Mouse (Mus musculus) CD4-positive, CD25-positive, alpha-beta regulatory T cell, adult 4 months (primary cell): Measurements from ENCODE around the gene Ptprg. TPM values are rescaled to one million over a fixed set of nuclear protein-coding genes. Genes with fewer than 3 reads are reported as not detected.
"Not testable (repeated sequence)": the region's sequence is repeated elsewhere in the genome, so short reads cannot be mapped to it uniquely, and the experiment has no call there.

Experiments
- ATAC-seq: one replicate; pipeline ENCODE4 v1.8.0; 2017
- polyA plus RNA-seq, 2 experiments: library from polyadenylated mRNA; unstranded; fragments of 100-300 nt; shearing (Covaris generic); gene quantifications; one replicate each; pipeline ENCODE4 v1.2.1; 2017

The Ptprg gene
- polyA plus RNA-seq, 2 experiments from 2014 or later, result not detected

DNA sequence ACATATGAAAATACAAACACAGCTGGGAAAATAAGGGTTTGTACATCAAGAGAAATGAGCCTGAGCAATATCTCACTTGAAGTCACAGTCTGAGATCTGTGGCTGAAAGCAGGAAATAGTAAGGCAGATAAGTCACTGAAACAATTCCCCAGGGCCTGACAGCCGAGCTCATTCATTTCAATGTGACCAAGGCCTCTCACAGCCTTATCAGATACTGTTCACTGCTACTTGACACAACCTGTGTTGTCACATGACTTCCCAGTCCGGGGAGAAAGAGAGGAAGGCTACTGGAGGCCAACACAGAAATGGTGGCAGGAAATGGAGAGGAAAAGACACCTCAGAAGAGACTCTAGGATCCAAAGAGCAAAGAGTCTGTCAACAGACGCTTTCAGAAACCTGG lies 430.8 kb downstream of the Ptprg start:
- no peak for ATAC-seq

DNA sequence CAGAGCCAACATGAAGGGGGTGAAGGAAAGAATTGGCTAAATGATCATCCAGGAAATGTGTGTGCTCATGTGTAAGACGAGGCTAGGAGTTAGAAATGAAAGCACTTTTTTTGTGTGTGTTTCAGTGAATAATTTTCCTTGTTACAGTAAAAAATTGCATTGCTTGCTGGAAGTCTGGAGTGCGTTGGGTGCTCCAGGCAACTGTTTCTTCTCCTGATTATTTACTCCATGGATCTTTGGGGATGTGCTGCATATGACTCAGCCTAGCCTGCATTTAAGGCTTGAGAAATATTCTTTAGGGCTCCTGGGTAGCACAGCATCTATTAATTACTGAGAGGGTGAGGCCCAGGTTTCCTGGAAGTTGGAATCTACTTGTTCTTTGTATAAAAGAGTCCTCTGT lies 435.6 kb downstream of the Ptprg start:
- ATAC-seq, result no peak

DNA sequence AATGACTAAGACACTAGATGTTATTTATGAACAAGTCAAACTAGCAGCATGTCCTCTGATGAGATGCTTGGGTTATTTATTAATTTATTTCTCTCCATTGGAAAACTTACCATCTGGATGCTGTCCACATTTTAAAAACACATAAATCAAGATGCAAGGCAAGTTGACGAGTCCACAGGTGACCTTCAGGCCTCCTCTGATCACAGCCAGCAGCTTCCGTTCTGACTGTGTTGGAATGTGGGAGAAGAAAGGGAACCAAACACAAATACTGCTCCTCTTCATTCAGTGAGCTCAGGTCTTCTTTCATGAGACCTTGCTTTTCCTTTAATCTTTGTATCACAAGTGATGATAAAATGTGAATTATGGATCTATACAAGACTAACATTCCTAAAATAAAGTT lies 437.8 kb downstream of the Ptprg start:
- ATAC-seq, result no peak

DNA sequence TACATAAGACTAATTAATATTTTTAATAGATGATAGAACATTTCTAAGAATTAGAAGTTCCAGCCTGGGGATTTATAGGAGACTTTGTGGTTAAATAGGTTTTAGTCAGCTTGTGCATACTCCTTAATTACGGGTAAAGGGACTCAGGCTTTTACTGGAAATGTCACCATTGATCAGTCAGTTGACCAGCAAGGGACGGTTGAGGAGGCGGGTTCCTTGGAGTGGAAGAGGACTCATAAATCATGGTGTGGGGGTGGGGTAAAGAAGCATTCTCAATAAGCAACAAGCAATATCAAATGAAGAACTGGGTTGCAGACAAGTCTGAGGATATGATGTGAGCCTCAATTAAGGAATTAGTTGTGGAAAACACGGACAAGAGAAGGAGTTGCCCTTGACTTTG lies 438.8 kb downstream of the Ptprg start:
- no peak for ATAC-seq

DNA sequence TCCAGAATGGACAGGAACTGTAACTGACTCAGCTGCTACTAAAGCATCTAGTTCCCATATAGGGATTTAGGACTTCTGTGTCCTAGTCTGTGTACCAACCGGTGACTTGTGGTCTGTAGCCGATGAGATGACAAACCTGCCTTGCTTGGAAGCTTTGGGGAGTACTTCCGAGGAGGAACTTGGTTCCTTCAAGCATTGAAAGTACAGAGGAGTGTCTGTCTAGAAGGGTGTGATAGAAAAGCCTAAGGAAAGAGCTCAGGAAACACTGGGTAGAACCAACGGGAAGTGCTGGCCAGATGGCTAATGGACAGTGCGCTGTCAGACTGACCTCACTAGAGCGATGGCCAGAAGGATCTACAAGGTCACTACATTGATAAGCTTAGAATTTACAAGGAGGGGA lies 439.2 kb downstream of the Ptprg start:
- ATAC-seq, result no peak

DNA sequence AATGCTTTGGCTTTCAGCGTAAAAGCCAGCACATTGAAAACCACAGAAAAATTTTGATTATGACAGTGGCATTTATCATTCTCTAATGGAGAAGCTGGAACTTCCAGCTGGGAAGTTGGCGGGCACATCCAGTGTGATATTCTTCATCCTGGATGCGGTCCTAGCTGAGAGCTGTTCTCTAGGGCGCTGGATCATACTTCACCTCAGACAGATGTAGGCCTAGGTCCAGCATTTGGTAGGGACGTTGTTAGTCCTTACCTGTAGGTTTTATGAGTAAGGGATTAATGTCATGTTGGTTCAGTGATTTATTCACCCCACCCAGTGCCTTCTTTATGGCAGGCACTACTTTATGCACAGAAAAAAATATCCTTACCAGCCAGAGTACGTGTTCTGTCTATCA lies 444.2 kb downstream of the Ptprg start:
- ATAC-seq, result no peak

GRCm38 (mm10) chr14:11998464-11998863 lies 445.1 kb downstream of the Ptprg start:
- ATAC-seq, result no peak

DNA sequence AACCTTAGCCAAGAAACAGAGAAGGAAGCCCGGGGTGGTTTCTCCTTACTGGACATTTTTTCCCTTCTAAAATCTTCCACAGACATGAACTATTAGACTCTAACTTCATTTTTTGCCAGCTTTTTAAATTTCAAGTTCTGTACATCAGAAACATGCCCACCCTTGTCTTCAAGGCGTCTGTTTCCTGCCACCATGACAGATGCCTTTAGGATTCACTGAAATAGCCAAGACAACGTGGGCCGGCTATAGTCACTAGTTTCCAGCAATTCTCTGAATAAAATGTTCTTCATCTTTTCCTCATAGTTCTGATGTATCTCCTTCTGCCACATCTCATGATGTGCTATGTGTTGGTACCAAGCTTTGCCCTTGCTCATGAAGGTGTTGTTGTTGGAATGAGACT lies 450.7 kb downstream of the Ptprg start:
- no peak for ATAC-seq

DNA sequence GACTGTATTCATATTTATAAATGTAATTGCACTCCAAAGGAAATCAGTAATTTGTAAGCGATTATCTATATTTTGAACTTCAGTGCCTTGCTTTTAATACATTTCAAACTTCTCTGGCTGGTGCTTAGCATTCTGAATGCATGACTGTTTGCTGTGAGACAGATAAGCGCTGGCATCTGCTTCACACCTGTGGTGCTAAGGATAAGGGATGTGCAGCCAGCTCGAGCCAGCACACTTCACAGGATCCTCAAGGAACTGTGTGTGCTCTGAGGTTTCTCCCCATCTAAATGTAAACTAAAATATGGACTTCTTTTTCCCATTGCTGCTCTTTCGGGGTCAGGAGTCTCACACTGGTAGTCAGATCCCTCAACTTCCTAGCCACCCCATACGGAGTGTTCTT lies 458.4 kb downstream of the Ptprg start:
- ATAC-seq, result no peak

- no peak for ATAC-seq
Observed at GRCm38 (mm10) chr14:12025812-12026728, 472.7 kb downstream of the Ptprg start.

GRCm38 (mm10) chr14:12027247-12027646 lies 473.9 kb downstream of the Ptprg start:
- ATAC-seq, result no peak

DNA sequence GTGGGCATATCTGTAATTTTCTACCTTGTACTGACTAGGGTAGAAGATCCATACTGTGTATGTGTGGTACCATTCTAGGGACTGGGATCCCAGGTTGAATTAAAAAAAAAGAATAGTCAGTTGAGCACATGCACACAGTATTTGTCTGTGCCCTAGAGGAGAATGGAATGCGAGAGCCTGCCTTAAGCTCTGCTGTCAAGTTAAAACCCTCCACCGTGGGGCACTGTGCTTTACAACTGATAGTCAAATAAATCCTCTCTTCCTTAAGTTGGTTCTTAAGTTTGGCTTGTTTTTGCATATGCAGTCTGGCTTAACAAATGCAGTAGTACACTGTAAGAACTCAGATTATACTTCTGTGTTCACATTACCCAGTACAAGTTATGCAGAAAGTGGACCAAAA lies 476.6 kb downstream of the Ptprg start:
- no peak for ATAC-seq

DNA sequence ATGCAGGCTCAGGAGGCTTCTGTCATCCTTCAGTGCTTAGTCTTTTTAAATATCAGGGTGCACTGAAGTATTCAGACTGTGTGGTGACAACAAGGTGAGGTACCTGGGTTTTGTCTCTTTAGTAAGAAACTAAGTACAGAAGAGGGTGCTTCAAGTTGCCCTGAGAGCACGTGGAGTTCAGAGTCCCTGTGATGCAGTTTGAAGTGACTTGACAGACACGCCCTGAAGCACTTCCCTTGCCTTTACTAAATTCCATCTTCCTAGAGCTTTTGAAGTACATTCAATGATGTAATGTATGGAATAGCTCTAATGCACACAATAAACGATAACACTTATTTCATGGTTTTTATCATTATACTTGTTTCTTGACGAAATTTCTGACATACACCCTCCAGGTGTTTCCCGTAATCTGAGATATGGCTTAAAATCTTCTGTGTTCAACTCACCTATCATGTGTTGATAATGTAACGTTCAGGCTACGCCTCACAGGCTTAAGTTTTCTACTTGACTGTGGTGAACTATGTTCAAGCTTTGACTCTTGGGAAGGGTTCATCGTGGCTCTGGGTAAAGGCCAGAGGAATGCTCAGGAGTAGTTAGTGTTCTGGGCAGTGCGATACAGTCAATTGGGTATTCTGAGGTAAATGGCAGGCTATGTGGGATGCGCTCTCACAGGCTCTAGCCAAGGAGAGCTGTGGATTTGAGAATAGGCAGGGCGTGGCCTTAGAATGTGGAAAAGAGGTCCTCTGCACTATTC lies 483.4 kb downstream of the Ptprg start:
- no peak for ATAC-seq

GRCm38 (mm10) chr14:12039743-12040142 lies 486.4 kb downstream of the Ptprg start:
- no peak for ATAC-seq

GRCm38 (mm10) chr14:12041566-12041965 lies 488.2 kb downstream of the Ptprg start:
- ATAC-seq, result no peak

GRCm38 (mm10) chr14:12046226-12046882 lies 493.0 kb downstream of the Ptprg start:
- no peak for ATAC-seq

DNA sequence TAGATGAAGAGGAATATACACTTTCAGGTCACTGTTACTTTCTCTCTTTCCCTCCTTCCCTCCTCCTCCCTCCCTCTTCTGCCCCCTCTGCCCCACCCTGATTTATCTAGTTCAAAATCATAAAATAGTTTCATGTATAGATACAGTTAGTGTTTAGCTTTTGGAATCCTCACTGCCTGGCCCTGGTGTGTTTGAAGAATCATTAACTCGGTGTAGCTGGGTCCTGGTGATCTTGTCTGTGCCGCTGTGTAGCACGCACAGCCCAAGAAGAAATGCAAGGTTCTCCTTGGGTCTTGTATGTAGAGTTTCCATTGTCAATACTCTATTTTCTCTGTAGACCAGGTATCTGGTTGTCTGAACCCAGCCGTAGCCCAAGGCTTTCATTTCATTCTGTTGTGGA lies 494.3 kb downstream of the Ptprg start:
- no peak for ATAC-seq

- no peak for ATAC-seq
Observed at GRCm38 (mm10) chr14:12056912-12057524, 503.7 kb downstream of the Ptprg start.

GRCm38 (mm10) chr14:12057856-12058255 lies 504.5 kb downstream of the Ptprg start:
- ATAC-seq, result no peak

DNA sequence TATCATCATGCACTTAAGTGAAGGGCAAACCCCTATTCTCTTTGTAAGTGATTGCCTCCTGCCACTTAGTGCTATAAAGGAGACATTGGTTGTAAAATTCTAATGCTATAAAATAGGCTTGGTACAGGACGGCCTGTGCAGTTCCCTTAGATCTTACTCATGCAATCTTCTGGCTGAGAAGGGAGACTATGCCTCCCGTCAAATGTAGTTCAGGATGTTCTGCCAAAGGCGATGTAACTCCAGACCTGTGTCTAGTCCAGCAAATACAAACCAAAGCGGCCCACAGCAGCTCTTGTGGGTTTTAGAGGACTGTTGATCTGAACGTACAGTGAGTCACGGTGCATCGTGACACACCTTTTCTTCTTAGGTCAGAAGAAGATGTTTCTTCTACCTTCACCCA lies 505.8 kb downstream of the Ptprg start:
- ATAC-seq, result no peak

GRCm38 (mm10) chr14:12061313-12061712 lies 508.0 kb downstream of the Ptprg start:
- not testable (repeated sequence) for ATAC-seq

GRCm38 (mm10) chr14:12062628-12063360 lies 509.5 kb downstream of the Ptprg start:
- ATAC-seq, result no peak
